Mouse (Mus musculus): ENCODE results near the gene Fbxo17.
"Not testable (repeated sequence)": the region's sequence is repeated elsewhere in the genome, so short reads cannot be mapped to it uniquely, and the experiment has no call there.

Gene Fbxo17

GRCm38 (mm10) chr7:28716590-28717281 is at the start of gene Fbxo17:
TSS of gene Fbxo17 (plus strand) at chr7:28716804.
- peak; percentile 85 for DNase-seq (ENCODE audit: low read depth)

- no peak for DNase-seq (ENCODE audit: low read depth)
These were observed 45.4 kb upstream of the Fbxo17 start for GRCm38 (mm10) chr7:28671172-28671571.

DNA sequence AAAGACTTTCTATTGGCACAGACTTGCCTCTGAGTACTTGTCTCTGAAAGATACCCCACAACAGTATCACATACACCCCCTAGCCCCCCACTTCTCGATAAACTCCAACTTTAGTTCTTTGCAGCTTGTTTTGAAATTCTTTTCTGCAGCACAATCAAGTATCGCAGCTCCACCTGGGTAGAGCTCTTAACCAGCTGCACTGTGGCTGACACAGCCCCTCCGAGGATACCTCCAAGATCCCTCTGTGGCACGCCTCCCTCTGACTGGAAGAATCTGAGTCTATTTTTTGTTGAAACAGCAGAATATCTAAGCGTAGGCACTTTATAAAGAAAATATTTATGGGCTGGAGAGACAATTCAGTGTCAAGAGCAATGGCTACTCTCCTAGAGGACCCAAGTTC is 44.3 kb upstream of the Fbxo17 start:
- DNase-seq (ENCODE audit: low read depth): no peak

DNA sequence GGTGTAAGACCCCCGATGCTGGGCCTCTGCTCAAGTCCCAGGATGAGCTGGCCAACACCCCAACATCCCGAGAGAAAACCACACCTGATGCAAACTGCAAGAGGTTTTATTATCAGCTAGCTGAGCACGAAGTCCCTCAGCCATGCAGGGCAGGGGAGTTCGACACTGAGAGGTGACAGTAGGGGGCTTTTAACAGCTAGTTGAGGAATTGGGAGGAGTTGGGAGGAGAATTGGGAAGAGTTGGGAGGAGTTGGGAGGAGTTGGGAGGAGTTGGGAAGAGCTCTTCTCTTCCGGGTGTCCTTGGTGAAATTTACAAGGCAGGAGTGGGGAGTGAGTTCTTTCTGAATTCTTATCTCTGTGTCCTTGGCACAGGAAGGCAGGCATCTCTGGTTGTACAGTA is 43.8 kb upstream of the Fbxo17 start:
- not testable (repeated sequence) for DNase-seq (ENCODE audit: low read depth)

DNA sequence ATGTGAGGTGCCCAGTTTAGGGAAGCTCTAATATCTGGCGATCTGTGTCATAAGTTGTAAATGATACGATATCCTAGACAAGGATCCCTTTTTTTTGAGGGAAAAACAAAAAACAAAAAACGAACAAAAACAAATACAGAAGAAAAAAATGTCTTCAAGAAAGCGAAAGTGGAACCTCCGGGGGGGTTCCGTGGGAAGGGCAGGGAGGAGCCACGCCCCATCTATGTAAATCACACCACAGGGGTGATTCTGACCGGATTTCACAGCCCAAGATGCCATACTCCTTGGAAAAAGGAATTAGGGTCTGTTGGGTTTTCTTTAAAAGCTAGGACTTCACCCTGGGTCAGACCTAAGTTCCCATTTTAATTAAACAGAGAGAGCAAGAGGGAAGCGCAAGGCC is 41.6 kb upstream of the Fbxo17 start:
- no peak for DNase-seq (ENCODE audit: low read depth)

GRCm38 (mm10) chr7:28675746-28676145 is 40.9 kb upstream of the Fbxo17 start:
- peak; percentile 37 for DNase-seq (ENCODE audit: low read depth)

- DNase-seq (ENCODE audit: low read depth): no peak
These were observed 39.6 kb upstream of the Fbxo17 start for GRCm38 (mm10) chr7:28676811-28677541.

DNA sequence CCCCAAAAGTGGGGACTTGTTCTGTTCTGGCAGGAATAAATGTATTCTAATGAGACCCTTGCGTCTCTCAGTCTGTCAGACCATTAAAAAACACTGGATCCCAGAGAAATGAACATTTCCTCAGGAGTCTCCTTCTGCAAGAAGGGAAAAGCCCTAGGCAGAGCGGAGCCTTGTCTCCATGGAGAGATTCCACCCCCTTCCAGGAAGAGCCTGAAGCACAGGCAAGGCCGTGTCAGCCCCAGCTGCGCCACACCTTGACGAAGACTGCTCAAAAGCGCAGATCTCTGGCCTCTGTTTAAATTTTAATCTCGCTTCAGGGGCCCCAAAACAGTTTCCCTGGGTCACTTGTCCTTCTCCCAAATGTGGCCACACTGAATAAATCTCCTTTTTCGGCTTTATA is 39.0 kb upstream of the Fbxo17 start:
- no peak for DNase-seq (ENCODE audit: low read depth)

DNA sequence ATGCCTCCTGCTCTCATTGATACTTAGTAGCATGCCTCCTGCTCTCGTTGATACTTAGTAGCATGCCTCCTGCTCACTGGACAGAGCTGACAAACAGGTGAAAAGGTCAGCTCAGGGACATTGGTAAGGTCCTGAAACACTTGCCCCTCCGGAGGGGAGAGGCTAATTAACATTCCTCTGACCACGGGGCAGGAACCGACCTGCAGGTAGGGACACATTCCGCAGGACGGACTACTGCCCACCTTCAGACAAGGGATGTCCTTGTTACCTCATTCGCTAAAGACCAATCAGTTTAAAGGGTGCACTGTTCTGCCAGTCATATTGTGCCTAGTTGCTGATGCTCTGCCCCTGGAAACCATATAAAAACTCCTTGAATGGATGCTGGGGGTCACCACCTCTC is 25.5 kb upstream of the Fbxo17 start:
- DNase-seq (ENCODE audit: low read depth): no peak

- no peak for DNase-seq (ENCODE audit: low read depth)
These were observed 23.9 kb upstream of the Fbxo17 start, which contains the start of gene Fbxo27 for GRCm38 (mm10) chr7:28692545-28693320. TSS of gene Fbxo27 (plus strand) at chr7:28692849.

DNA sequence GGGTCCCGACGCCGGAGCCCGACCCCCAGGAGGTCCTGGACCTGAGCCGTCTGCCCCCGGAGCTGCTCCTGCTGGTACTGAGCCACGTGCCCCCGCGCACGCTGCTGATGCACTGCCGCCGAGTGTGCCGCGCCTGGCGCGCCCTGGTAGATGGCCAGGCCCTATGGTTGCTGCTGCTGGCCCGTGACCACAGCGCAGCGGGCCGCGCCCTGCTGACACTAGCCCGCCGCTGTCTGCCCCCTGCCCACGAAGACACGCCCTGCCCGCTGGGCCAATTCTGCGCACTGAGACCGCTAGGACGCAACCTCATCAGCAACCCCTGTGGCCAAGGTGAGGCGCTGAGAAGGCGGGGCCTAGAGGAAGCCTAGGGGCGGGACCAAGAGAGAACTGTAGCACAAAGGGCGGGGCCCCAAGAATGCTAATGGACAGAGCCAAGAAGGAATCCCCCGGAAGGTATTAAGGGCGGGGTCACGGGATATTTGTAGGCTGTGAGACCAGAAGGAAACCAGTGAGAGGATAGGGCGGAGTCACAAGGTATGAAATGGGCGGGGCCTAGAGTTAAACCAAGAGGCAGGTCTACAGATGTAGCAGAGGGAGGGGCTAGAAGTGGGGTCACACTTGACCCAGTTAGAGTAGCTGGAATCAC is 23.2 kb upstream of the Fbxo17 start:
- peak; percentile 30 for DNase-seq (ENCODE audit: low read depth)

DNA sequence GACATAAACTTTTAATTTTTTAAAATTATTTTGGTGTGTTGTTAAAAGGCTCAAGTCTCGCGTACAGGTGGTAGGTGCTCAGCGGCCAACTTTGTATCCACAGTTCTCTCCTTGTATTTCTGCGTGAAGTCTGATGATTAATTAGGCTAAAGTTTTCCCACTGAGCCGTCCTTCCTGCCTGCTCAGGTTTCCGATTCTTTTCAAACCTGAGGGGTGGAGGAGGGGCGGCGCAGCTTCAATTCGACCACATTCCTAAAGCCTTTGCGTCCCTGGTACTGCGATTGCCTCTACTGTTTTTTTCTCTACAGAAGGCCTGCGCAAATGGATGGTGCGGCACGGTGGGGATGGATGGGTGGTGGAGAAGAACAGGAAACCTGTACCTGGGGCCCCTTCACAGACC is 22.2 kb upstream of the Fbxo17 start:
- DNase-seq (ENCODE audit: low read depth): no peak

DNA sequence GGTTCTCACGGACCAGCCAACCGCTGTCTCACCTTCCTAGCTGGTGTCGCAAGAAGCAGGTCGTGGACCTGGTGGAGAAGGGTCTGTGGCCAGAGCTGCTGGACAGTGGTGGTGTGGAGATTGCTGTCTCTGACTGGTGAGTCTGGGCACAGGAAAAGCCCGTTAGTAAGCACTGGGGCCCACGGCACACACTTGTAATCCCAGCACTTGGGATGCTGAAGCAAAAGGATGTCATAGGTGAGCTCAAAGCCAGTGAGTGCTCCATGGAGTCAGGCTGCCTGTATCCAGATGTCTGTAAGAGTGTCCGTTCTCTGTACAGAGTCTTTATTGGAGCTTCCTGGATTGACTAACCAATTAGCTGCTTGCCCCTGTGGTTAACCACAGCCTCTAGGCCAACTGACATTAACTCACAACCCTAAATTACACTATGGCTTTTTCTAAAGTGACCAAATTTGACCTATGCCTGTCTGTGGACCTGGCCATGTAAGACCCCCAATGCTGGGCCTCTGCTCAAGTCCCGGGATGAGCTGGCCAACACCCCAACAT is 21.6 kb upstream of the Fbxo17 start:
- no peak for DNase-seq (ENCODE audit: low read depth)

DNA sequence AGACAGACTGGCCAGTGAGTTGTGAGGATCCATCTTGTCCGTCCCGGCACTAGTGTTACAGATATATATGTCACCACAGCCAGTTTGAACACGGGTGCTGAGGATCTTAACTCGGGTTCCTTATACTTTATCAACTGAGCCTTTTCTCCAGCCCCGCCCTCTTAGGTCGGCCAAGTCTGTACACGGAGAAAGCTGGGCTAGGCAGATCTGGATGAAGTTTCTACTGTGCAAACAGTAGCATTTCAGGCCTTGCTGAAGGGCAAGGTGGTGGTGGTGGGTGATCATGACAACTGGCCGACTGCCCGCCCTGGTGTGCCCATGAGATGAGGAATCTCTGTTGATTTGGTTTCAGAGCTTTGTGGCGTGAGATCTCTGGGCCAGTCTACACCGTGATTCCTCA is 19.3 kb upstream of the Fbxo17 start:
- no peak for DNase-seq (ENCODE audit: low read depth)

GRCm38 (mm10) chr7:28700269-28700668 is 16.3 kb upstream of the Fbxo17 start:
- no peak for DNase-seq (ENCODE audit: low read depth)

- not testable (repeated sequence) for DNase-seq (ENCODE audit: low read depth)
These were observed 15.3 kb upstream of the Fbxo17 start for GRCm38 (mm10) chr7:28701306-28701705.

DNA sequence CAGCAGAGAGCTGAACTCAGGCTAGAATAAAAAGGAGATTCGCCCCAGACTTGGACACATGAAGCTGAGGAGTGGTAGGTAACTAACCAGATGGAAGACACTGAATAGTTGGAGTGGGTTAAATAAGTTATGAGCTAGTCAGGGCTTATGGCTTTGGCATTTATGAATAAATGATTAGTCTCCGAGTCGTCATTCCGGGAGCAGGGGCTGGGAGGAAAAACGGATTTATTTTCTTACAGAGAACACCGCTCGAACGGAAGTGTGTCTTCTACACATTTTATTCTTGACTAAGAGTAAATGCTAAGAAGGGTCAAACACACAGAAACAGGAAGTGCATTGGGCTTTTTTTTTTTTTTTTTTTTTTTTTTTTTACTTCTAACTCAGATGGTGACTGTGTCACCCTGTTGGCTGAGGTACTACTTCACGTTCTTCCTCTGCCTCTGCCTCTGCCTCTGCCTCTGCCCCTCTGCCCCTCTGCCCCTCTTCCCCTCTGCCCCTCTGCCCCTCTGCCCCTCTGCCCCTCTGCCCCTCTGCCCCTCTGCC is 13.9 kb upstream of the Fbxo17 start:
- no peak for DNase-seq (ENCODE audit: low read depth)

GRCm38 (mm10) chr7:28709454-28709853 is 7.2 kb upstream of the Fbxo17 start:
- DNase-seq (ENCODE audit: low read depth): no peak

- peak; percentile 26 for DNase-seq (ENCODE audit: low read depth)
These were observed 5.6 kb upstream of the Fbxo17 start for GRCm38 (mm10) chr7:28710962-28711361.

DNA sequence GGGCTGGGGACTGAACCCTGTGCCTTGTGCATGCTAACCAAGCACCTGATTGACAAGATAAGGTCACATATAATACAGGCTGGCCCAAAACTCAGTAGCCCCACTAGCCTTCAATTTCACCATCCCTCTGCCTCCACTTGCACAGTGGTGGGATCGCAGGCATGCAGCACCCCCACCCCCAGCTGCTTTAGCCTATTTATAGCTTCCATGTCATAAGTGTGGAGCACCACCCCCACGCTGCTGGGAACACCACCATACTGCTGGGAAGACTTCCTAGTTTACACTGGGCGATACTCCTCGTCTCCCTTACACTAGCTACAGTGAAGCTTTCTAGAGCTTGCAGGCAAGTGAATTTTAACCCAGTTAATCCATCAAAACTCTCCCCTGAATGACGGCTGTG is 1.9 kb upstream of the Fbxo17 start:
- peak; percentile 59 for DNase-seq (ENCODE audit: low read depth)

GRCm38 (mm10) chr7:28715598-28715997 is 1.0 kb upstream of the Fbxo17 start:
- peak; percentile 48 for DNase-seq (ENCODE audit: low read depth)

DNA sequence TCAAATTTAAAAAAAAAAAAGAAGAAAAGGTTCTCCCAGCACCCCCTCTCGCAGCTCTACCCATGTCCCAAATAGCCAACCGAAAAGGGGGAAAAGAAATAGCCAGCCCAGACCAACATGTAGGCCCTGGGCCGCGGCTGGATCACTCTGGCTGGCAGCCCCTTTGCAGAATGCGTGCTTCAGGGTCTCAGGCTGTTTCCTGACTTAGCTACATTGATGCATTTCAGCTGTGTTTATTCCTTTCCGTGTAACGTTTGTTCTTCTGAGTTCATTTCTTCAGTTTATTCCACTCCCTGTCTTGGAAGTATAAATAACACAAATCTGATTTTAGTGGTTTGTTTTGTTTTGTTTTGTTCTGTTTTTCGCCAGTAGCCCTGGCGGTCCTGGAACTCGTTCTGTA is 1.1 kb downstream of the Fbxo17 start:
- no peak for DNase-seq (ENCODE audit: low read depth)
